ENCODE assay signal across 8 mouse cellular contexts in genomic region chr11:67922755-67923125, GRCm38 (mm10). TPM values are rescaled to one million over a fixed set of nuclear protein-coding genes. Genes with fewer than 3 reads are reported as not detected.
DNase-seq lines count a peak whose midpoint lies in the region; ATAC-seq and TF ChIP-seq lines count a peak whose summit lies in the region.

No protein-coding gene starts in this region.

- H3K36me3 ChIP-seq in embryonic facial prominence, embryonic 15.5 days = no peaks in the 10 kb centered on the region
- no peaks in the 10 kb centered on the region for H3K36me3 ChIP-seq in heart, embryonic 11.5 days (ENCODE audit: control insufficient read depth, insufficient read depth, low read length)
- H3K36me3 ChIP-seq in kidney, embryonic 14.5 days (ENCODE audit: control insufficient read depth, insufficient read depth, low read length) = no peaks in the 10 kb centered on the region
- H3K36me3 ChIP-seq in liver, postnatal 0 days (replicated peaks; ENCODE audit: insufficient read depth, low read length) = no peaks in the 10 kb centered on the region

- TF ChIP-seq POLR2A in olfactory bulb, adult 2 months (IDR thresholded peaks at IDR 0.05; ENCODE audit: insufficient read depth, low read depth, low read length) = no peak

- peak overlapping the region; percentile 100 for H3K4me2 ChIP-seq in embryonic facial prominence, embryonic 15.5 days (replicated peaks)
- peak overlapping the region; percentile 100 for H3K4me2 ChIP-seq in heart, embryonic 11.5 days
- H3K4me2 ChIP-seq in kidney, embryonic 14.5 days (replicated peaks; ENCODE audit: low read depth, low read length) = peak overlapping the region; percentile 87
- H3K4me2 ChIP-seq in liver, postnatal 0 days (ENCODE audit: low read depth, low read length) = peak overlapping the region; percentile 80

- no peaks in the 10 kb centered on the region for H3K9me3 ChIP-seq in embryonic facial prominence, embryonic 15.5 days (replicated peaks)
- no peaks in the 10 kb centered on the region for H3K9me3 ChIP-seq in heart, embryonic 11.5 days (replicated peaks; ENCODE audit: control insufficient read depth, low read length)
- H3K9me3 ChIP-seq in kidney, embryonic 14.5 days (ENCODE audit: control insufficient read depth, low read length) = no peaks in the 10 kb centered on the region
- no peaks in the 10 kb centered on the region for H3K9me3 ChIP-seq in liver, postnatal 0 days (ENCODE audit: low read length)

- DNase-seq in layer of hippocampus, adult 11-12 months (ENCODE audit: low spot score) = peak; percentile 31
- DNase-seq in layer of hippocampus, adult 9-11 months = no peak
- DNase-seq in liver, postnatal 0 days = peak; percentile 52
- DNase-seq in thymus, postnatal 4 days = peak; percentile 88

- WGBS in embryonic facial prominence, embryonic 15.5 days = under 1% methylated on average over 12 of the region's 12 CpGs
- under 1% methylated on average over 12 of the region's 12 CpGs for WGBS in heart, embryonic 11.5 days (ENCODE audit: insufficient replicate concordance)
- WGBS in kidney, embryonic 14.5 days = under 1% methylated on average over 12 of the region's 12 CpGs
- 0% methylated on average over 12 of the region's 12 CpGs for WGBS in liver, postnatal 0 days (ENCODE audit: insufficient replicate concordance)
- under 1% methylated on average over 12 of the region's 12 CpGs for WGBS in olfactory bulb, adult 2 months

- H3K4me3 ChIP-seq in embryonic facial prominence, embryonic 15.5 days (replicated peaks) = peak overlapping the region; percentile 70
- H3K4me3 ChIP-seq in heart, embryonic 11.5 days (ENCODE audit: low read depth, low read length) = peak overlapping the region; percentile 81
- H3K4me3 ChIP-seq in kidney, embryonic 14.5 days (ENCODE audit: low read length) = peak overlapping the region; percentile 66
- peak overlapping the region; percentile 59 for H3K4me3 ChIP-seq in liver, postnatal 0 days (ENCODE audit: low read depth, low read length)
- H3K4me3 ChIP-seq in olfactory bulb, adult 2 months (ENCODE audit: insufficient read depth, low read depth, low read length) = peak overlapping the region; percentile 51

- peak; percentile 24; the same call in 1 of the 2 replicates for TF ChIP-seq CTCF in liver, postnatal 0 days (IDR thresholded peaks at IDR 0.05; ENCODE audit: low read depth)
- TF ChIP-seq CTCF in olfactory bulb, adult 2 months (IDR thresholded peaks at IDR 0.05; ENCODE audit: insufficient read depth, low read depth, low read length) = no peak

- H3K27me3 ChIP-seq in embryonic facial prominence, embryonic 15.5 days = peaks cover 21% of the 10 kb centered on the region
- H3K27me3 ChIP-seq in heart, embryonic 11.5 days (ENCODE audit: control insufficient read depth, insufficient read depth, low read length) = peaks cover 22% of the 10 kb centered on the region
- 0 out of 2 replicates have a peak, but pooled peaks cover 14% of the 10 kb centered on the region for H3K27me3 ChIP-seq in kidney, embryonic 14.5 days (ENCODE audit: control insufficient read depth, insufficient read depth, low read length)
- peaks cover 32% of the 10 kb centered on the region for H3K27me3 ChIP-seq in liver, postnatal 0 days (ENCODE audit: insufficient read depth, low read length)

- H3K4me1 ChIP-seq in embryonic facial prominence, embryonic 15.5 days = peaks cover 19% of the 10 kb centered on the region
- no peaks in the 10 kb centered on the region for H3K4me1 ChIP-seq in heart, embryonic 11.5 days (ENCODE audit: control insufficient read depth, insufficient read depth, low read length)
- no peaks in the 10 kb centered on the region for H3K4me1 ChIP-seq in kidney, embryonic 14.5 days (ENCODE audit: control insufficient read depth, insufficient read depth, low read length)
- peaks cover 17% of the 10 kb centered on the region for H3K4me1 ChIP-seq in liver, postnatal 0 days (ENCODE audit: insufficient read depth)
- H3K4me1 ChIP-seq in olfactory bulb, adult 2 months (ENCODE audit: control insufficient read depth, insufficient read depth, low read length) = peaks cover 17% of the 10 kb centered on the region

- no peak for TF ChIP-seq EP300 in liver, postnatal 0 days (IDR thresholded peaks at IDR 0.05; ENCODE audit: low read depth)

- ATAC-seq in embryonic facial prominence, embryonic 15.5 days (ENCODE audit: insufficient number of reproducible peaks, low FRiP score, low TSS enrichment, low read depth) = peak; percentile 82
- ATAC-seq in heart, embryonic 11.5 days (replicated peaks; ENCODE audit: insufficient number of reproducible peaks, low FRiP score, low TSS enrichment) = no peak; the same call in 1 of the 2 replicates
- ATAC-seq in kidney, embryonic 14.5 days (ENCODE audit: low FRiP score, low TSS enrichment) = peak; percentile 72
- no peak for ATAC-seq in liver, postnatal 0 days

- peak overlapping the region; percentile 78 for H3K27ac ChIP-seq in embryonic facial prominence, embryonic 15.5 days (replicated peaks)
- no peak overlapping the region for H3K27ac ChIP-seq in heart, embryonic 11.5 days (ENCODE audit: low read depth, low read length)
- peak overlapping the region; percentile 82 for H3K27ac ChIP-seq in kidney, embryonic 14.5 days (ENCODE audit: low read depth, low read length)
- no peak overlapping the region for H3K27ac ChIP-seq in liver, postnatal 0 days (ENCODE audit: low read depth)
- H3K27ac ChIP-seq in olfactory bulb, adult 2 months (ENCODE audit: insufficient read depth, low read depth, low read length) = no peak overlapping the region

- H3K9ac ChIP-seq in embryonic facial prominence, embryonic 15.5 days = no peak overlapping the region
- H3K9ac ChIP-seq in heart, embryonic 11.5 days (ENCODE audit: low read depth, low read length) = peak overlapping the region; percentile 64; the same call in 1 of the 2 replicates
- H3K9ac ChIP-seq in kidney, embryonic 14.5 days (ENCODE audit: low read depth, low read length) = peak overlapping the region; percentile 67; the same call in 1 of the 2 replicates
- no peak overlapping the region for H3K9ac ChIP-seq in liver, postnatal 0 days (replicated peaks)

RNA-seq across cellular contexts. Expression of gene Usp43, which starts 0.8 kb away (rescaled TPM):
- polyA plus RNA-seq in embryonic facial prominence, embryonic 15.5 days (2015; fragmentation: Nextera tagmentation; extraction: Ambion mirVana) = 2.1 and 3.6 TPM in 2 replicates
- polyA plus RNA-seq in heart, embryonic 11.5 days (2014; fragmentation: Nextera tagmentation; extraction: Ambion mirVana) = 0.24 TPM in 2 replicates
- polyA plus RNA-seq in kidney, embryonic 14.5 days (2014; fragmentation: Nextera tagmentation; extraction: Ambion mirVana) = 1.3 and 3.3 TPM in 2 replicates
- polyA plus RNA-seq in liver, postnatal 0 days (2015; fragmentation: Nextera tagmentation; extraction: Ambion mirVana) = not detected in 2 replicates
- not detected in 2 replicates for polyA plus RNA-seq in olfactory bulb, adult 2 months (2012; ENCODE audit: insufficient read depth, insufficient read length, low replicate concordance, missing spikeins)

RNA-seq across cellular contexts. Expression of gene Cfap52, which starts 42.7 kb away (rescaled TPM):
- 9.1 and 21.4 TPM in 2 replicates for polyA plus RNA-seq in embryonic facial prominence, embryonic 15.5 days (2015; fragmentation: Nextera tagmentation; extraction: Ambion mirVana)
- 0.57 TPM in 1 of 2 replicates, not detected in the other for polyA plus RNA-seq in heart, embryonic 11.5 days (2014; fragmentation: Nextera tagmentation; extraction: Ambion mirVana)
- polyA plus RNA-seq in kidney, embryonic 14.5 days (2014; fragmentation: Nextera tagmentation; extraction: Ambion mirVana) = 1.1 TPM in 2 replicates
- polyA plus RNA-seq in liver, postnatal 0 days (2015; fragmentation: Nextera tagmentation; extraction: Ambion mirVana) = not detected in 2 replicates
- polyA plus RNA-seq in olfactory bulb, adult 2 months (2012; ENCODE audit: insufficient read depth, insufficient read length, low replicate concordance, missing spikeins) = not detected in 2 replicates

RNA-seq across cellular contexts. Expression of gene Stx8, which starts 43.3 kb away (rescaled TPM):
- polyA plus RNA-seq in embryonic facial prominence, embryonic 15.5 days (2015; fragmentation: Nextera tagmentation; extraction: Ambion mirVana) = 56.1 and 60.6 TPM in 2 replicates
- 59.2 and 60.9 TPM in 2 replicates for polyA plus RNA-seq in heart, embryonic 11.5 days (2014; fragmentation: Nextera tagmentation; extraction: Ambion mirVana)
- 51.7 and 59.4 TPM in 2 replicates for polyA plus RNA-seq in kidney, embryonic 14.5 days (2014; fragmentation: Nextera tagmentation; extraction: Ambion mirVana)
- 27.4 and 29.0 TPM in 2 replicates for polyA plus RNA-seq in liver, postnatal 0 days (2015; fragmentation: Nextera tagmentation; extraction: Ambion mirVana)
- not detected in 2 replicates for polyA plus RNA-seq in olfactory bulb, adult 2 months (2012; ENCODE audit: insufficient read depth, insufficient read length, low replicate concordance, missing spikeins)

Comparison
In these comparisons a context has a peak if more than half of its experiments do, and no peak if none do; other contexts are left out.
1. ATAC-seq: peak in embryonic facial prominence, embryonic 15.5 days (single experiment) and kidney, embryonic 14.5 days (single experiment); none in heart, embryonic 11.5 days (single experiment) and liver, postnatal 0 days (single experiment).
2. H3K27ac ChIP-seq: peak in embryonic facial prominence, embryonic 15.5 days (single experiment) and kidney, embryonic 14.5 days (single experiment); none in heart, embryonic 11.5 days (single experiment), liver, postnatal 0 days (single experiment) and olfactory bulb, adult 2 months (single experiment).
3. H3K9ac ChIP-seq: peak in heart, embryonic 11.5 days (single experiment) and kidney, embryonic 14.5 days (single experiment); none in embryonic facial prominence, embryonic 15.5 days (single experiment) and liver, postnatal 0 days (single experiment).
4. Peak in every context shown above with its lines, with median percentiles within 50 percentile points of each other: H3K4me2 ChIP-seq and H3K4me3 ChIP-seq.